Mouse (Mus musculus) G1E (cell line): Measurements from ENCODE around the gene Gm45062.

ENCODE experiments used
- CTCF ChIP-seq: IDR thresholded peaks from 2 replicates; pipeline ENCODE4 v1.5.1; 2012; ENCODE audit warnings: low read depth, low read length, inconsistent platforms, mixed read lengths
- GATA1 ChIP-seq: IDR thresholded peaks from 2 replicates; pipeline ENCODE4 v1.6.1; 2012; ENCODE audit warnings: borderline replicate concordance, low read length, inconsistent platforms, mixed read lengths
- GATA2 ChIP-seq: IDR thresholded peaks from 2 replicates; pipeline ENCODE4 v1.6.1; 2012; ENCODE audit warnings: low read depth, low read length, inconsistent platforms, borderline replicate concordance
- POLR2AphosphoS5 ChIP-seq: IDR thresholded peaks from 2 replicates; pipeline ENCODE4 v1.6.1; 2012; ENCODE audit warnings: low read depth, low read length, inconsistent platforms; ENCODE audit not compliant: insufficient replicate concordance
- TAL1 ChIP-seq: conservative IDR thresholded peaks from 2 replicates; pipeline ENCODE4 v1.6.1; 2012; ENCODE audit warnings: low read depth, low read length, inconsistent platforms, mixed read lengths

DNA sequence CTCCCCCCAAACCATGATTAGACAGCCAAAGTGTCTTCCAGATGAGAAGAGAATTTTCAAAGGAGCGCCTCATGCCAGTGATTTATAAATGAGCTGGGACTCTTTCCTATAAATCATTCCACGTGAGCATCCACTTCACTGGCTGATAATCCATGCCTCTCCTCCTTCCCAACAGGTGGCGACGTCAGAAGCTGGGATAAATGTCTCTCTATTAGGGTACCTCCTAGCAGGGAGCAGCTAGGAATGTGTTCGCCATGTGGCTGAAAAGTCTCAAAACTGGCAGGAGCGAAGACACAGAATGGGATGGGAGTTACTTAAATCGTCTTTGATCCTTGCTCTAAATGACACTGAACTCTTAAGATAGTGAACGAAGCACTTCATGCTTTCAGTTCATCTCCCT lies 372.1 kb downstream of the Gm45062 start:
- no peak for TF ChIP-seq CTCF
- TF ChIP-seq GATA1 = no peak
- no peak for TF ChIP-seq TAL1
- no peak for TF ChIP-seq POLR2AphosphoS5
- TF ChIP-seq GATA2 = no peak
